Mouse (Mus musculus) kidney, postnatal 0 days (tissue): ENCODE data around the gene Med25. TPM values are rescaled to one million over a fixed set of nuclear protein-coding genes. Genes with fewer than 3 reads are reported as not detected.

Source experiments
- ATAC-seq: fragments of 200-750 bp; cut with Nextera tagmentation; replicated peaks from 2 replicates; pipeline ENCODE4 v1.8.0; 2017; ENCODE audit warnings: low read depth, moderate number of reproducible peaks, moderate TSS enrichment, moderate library complexity; ENCODE audit not compliant: low FRiP score
- DNase-seq: peaks from one replicate; pipeline ENCODE4 v3.0.0-alpha.2; 2016; ENCODE audit warnings: low spot score
- H3K27ac ChIP-seq: fragments of 300-500 bp; sonication (generic); 2 replicates; pipeline ENCODE4 v1.5.1; 2014; ENCODE audit warnings: mild to moderate bottlenecking
- H3K27me3 ChIP-seq: fragments of 300-500 bp; sonication (generic); 2 replicates; pipeline ENCODE4 v1.6.1; 2014; ENCODE audit warnings: low read length, mixed read lengths; ENCODE audit not compliant: insufficient read depth
- H3K36me3 ChIP-seq: fragments of 300-500 bp; sonication (generic); 2 replicates; pipeline ENCODE4 v1.6.1; 2014; ENCODE audit warnings: low read length, mixed read lengths; ENCODE audit not compliant: insufficient read depth
- H3K4me1 ChIP-seq: fragments of 300-500 bp; sonication (generic); replicated peaks from 2 replicates; pipeline ENCODE4 v1.6.1; 2014; ENCODE audit warnings: antibody characterized with exemption, low read length, mixed read lengths; ENCODE audit not compliant: insufficient read depth
- H3K4me2 ChIP-seq: fragments of 300-500 bp; sonication (generic); 2 replicates; pipeline ENCODE4 v1.6.1; 2014; ENCODE audit warnings: mild to moderate bottlenecking, low read length, moderate library complexity, mixed read lengths
- H3K4me3 ChIP-seq: fragments of 300-500 bp; sonication (generic); replicated peaks from 2 replicates; pipeline ENCODE4 v1.5.1; 2014; ENCODE audit warnings: low read depth, low read length
- H3K9ac ChIP-seq: fragments of 300-500 bp; sonication (generic); 2 replicates; pipeline ENCODE4 v1.6.1; 2014; ENCODE audit warnings: low read depth, low read length
- H3K9me3 ChIP-seq: fragments of 300-500 bp; sonication (generic); replicated peaks from 2 replicates; pipeline ENCODE4 v1.6.1; 2016; ENCODE audit warnings: low read length, inconsistent platforms, mixed read lengths
- CTCF ChIP-seq: IDR thresholded peaks from 2 replicates; pipeline ENCODE4 v1.5.1; 2016; ENCODE audit warnings: antibody characterized with exemption, low read depth, mild to moderate bottlenecking, moderate library complexity
- WGBS: fragments of 180-500 bp; shearing (Covaris S2); extraction: QIAGEN DNeasy Blood & Tissue Kit; methylation state at CpG from one replicate; pipeline ENCODE4 v1.1.7; 2014; 5-methylcytosine and 5-hydroxymethylcytosine counted together
- polyA plus RNA-seq: library from polyadenylated mRNA; unstranded; fragments of >200 nt; fragmentation: Nextera tagmentation; extraction: Ambion mirVana; gene quantifications from 2 replicates; pipeline ENCODE4 v1.2.1, GENCODE M21; 2015

The Med25 gene
- polyA plus RNA-seq, 1 experiment from 2014 or later: 91.4 TPM

GRCm38 (mm10) chr7:44851625-44852234, 40.8 kb downstream of the Med25 start:
- ATAC-seq (no peak), DNase-seq (no peak)
- Histone ChIP-seq H3K9ac (no peak overlapping the region), H3K4me1 (peaks cover 28% of the 10 kb centered on the region), H3K9me3 (no peaks in the 10 kb centered on the region), H3K27ac (no peak overlapping the region), H3K36me3 (0 out of 2 replicates have a peak, but pooled peaks cover under 1% of the 10 kb centered on the region), H3K4me3 (no peak overlapping the region), H3K27me3 (no peaks in the 10 kb centered on the region), H3K4me2 (no peak overlapping the region)
- 89% methylated on average over 12 of the region's 12 CpGs for WGBS
- TF ChIP-seq CTCF: no peak

GRCm38 (mm10) chr7:44850789-44851624, 41.5 kb downstream of the Med25 start:
- no peaks in the 10 kb centered on the region for H3K27me3 ChIP-seq
- H3K36me3 ChIP-seq: peaks cover 6% of the 10 kb centered on the region; the same call in 1 of the 2 replicates
- 72% methylated on average over 8 of the region's 8 CpGs for WGBS
- TF ChIP-seq CTCF: no peak
- DNase-seq (no peak), ATAC-seq (no peak)
- H3K9ac ChIP-seq: peak overlapping the region; percentile 78
- H3K4me1 ChIP-seq: peaks cover 28% of the 10 kb centered on the region
- no peaks in the 10 kb centered on the region for H3K9me3 ChIP-seq
- peak overlapping the region; percentile 75 for H3K4me2 ChIP-seq
- peak overlapping the region; percentile 73 for H3K4me3 ChIP-seq
- H3K27ac ChIP-seq: peak overlapping the region; percentile 97

GRCm38 (mm10) chr7:44850146-44850545, 42.4 kb downstream of the Med25 start:
- peak overlapping the region; percentile 75 for H3K4me2 ChIP-seq
- 0% methylated on average over 33 of the region's 33 CpGs for WGBS
- peak overlapping the region; percentile 97 for H3K27ac ChIP-seq
- H3K4me1 ChIP-seq: peaks cover 19% of the 10 kb centered on the region
- DNase-seq (peak; percentile 90), ATAC-seq (peak; percentile 16)
- peaks cover 15% of the 10 kb centered on the region for H3K36me3 ChIP-seq
- no peaks in the 10 kb centered on the region for H3K27me3 ChIP-seq
- H3K9me3 ChIP-seq: no peaks in the 10 kb centered on the region
- H3K9ac ChIP-seq: peak overlapping the region; percentile 78
- 0 out of 2 replicates have a peak, but pooled peaks have one; percentile 24 for TF ChIP-seq CTCF
- H3K4me3 ChIP-seq: peak overlapping the region; percentile 73

GRCm38 (mm10) chr7:44849416-44850111, 42.9 kb downstream of the Med25 start:
- H3K4me1 ChIP-seq: peaks cover 15% of the 10 kb centered on the region
- peak overlapping the region; percentile 97 for H3K27ac ChIP-seq
- no peaks in the 10 kb centered on the region for H3K27me3 ChIP-seq
- peak overlapping the region; percentile 78 for H3K9ac ChIP-seq
- no peak for TF ChIP-seq CTCF
- no peaks in the 10 kb centered on the region for H3K9me3 ChIP-seq
- ATAC-seq (peak; percentile 40), DNase-seq (peak; percentile 98)
- under 1% methylated on average over 41 of the region's 41 CpGs for WGBS
- H3K4me3 ChIP-seq: peak overlapping the region; percentile 73
- H3K36me3 ChIP-seq: peaks cover 21% of the 10 kb centered on the region
- peak overlapping the region; percentile 75 for H3K4me2 ChIP-seq

- peaks cover 13% of the 10 kb centered on the region for H3K4me1 ChIP-seq
- no peak for TF ChIP-seq CTCF
- under 1% methylated on average over 54 of the region's 54 CpGs for WGBS
- peak within 1 kb of the TSS; percentile 78 for H3K9ac ChIP-seq
- H3K27me3 ChIP-seq: no peaks in the 10 kb centered on the region
- no peaks in the 10 kb centered on the region for H3K9me3 ChIP-seq
- DNase-seq (peak; percentile 99), ATAC-seq (peak; percentile 89)
- peak within 1 kb of the TSS; percentile 97 for H3K27ac ChIP-seq
- peak within 1 kb of the TSS; percentile 75 for H3K4me2 ChIP-seq
- H3K36me3 ChIP-seq: peaks cover 29% of the 10 kb centered on the region
- H3K4me3 ChIP-seq: peak within 1 kb of the TSS; percentile 73
Observed at GRCm38 (mm10) chr7:44848561-44849415, 43.7 kb downstream of the Med25 start, which contains the start of the genes Akt1s1 and Tbc1d17. Gene Akt1s1 (plus strand): TSS chr7:44848991. Gene Tbc1d17 (minus strand): TSS chr7:44849079.
